Mouse (Mus musculus) left cerebral cortex, postnatal 14 days (tissue): Measurements from ENCODE around the gene Gpr153. TPM values are rescaled to one million over a fixed set of nuclear protein-coding genes. Genes with fewer than 3 reads are reported as not detected.

Experiments
- DNase-seq, 2 experiments: peaks; one replicate each; pipeline ENCODE4 v3.0.0; 2021 to 2022; ENCODE audit warnings: low spot score in 2 of 2, mixed read lengths in 1 of 2
- intact Hi-C: fragments of 180-260 bp; cut with DNase I; formaldehyde crosslinking; loops from one replicate; pipeline ENCODE4 v1.15.1; 2025
- total RNA-seq, 2 experiments: library from RNA; stranded (reverse); gene quantifications; 2 replicates each; pipeline ENCODE4 v1.2.3; 2021

Gene Gpr153
- total RNA-seq, 2 experiments from 2014 or later: 31.2 to 31.6 TPM

GRCm38 (mm10) chr4:152263089-152263488 lies 10.9 kb upstream of the Gpr153 start:
- intact Hi-C loops: loop anchor here (5.0 kb wide), 1 partner anchor 36 kb away; no protein-coding TSS in a partner anchor
- DNase-seq: no peak

DNA sequence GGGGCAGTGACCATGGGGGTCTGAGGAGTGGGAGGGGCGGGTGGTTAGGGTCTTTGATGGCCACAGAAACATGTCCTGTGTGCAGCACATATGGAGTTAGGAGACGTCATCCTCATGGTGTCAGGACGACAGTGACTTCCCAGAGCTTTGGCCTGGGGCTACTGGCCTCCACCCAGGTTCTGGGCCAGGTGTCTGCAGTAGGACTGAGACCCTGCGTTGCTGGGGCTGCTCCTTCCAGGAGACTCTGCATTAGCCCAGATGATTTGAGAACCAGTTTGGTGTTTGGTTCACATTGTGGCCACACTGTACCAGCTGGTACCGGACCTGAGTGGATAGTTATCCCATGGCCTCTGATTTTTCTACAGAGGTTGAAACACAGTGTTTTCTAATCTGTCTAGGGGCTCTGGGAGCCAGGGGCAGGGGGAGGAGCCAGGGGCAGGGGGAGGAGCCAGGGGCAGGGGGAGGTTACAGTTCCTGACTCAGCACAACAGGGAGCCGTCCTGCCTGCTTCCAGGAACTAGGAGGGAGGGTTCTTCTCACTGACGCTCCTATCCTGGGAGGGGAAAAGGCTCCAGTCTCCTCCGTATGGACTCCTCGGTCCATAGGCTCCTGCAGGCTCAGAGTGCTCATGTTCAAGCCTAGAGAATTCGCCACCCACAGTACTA lies 10.4 kb upstream of the Gpr153 start:
- intact Hi-C loops: loop anchor here (5.0 kb wide), 1 partner anchor 36 kb away; no protein-coding TSS in a partner anchor
- DNase-seq: no peak

- intact Hi-C loops: loop anchor here (5.0 kb wide), 1 partner anchor 37 kb away; no protein-coding TSS in a partner anchor
- DNase-seq: no peak
These were observed 9.9 kb upstream of the Gpr153 start for GRCm38 (mm10) chr4:152264177-152264530.

DNA sequence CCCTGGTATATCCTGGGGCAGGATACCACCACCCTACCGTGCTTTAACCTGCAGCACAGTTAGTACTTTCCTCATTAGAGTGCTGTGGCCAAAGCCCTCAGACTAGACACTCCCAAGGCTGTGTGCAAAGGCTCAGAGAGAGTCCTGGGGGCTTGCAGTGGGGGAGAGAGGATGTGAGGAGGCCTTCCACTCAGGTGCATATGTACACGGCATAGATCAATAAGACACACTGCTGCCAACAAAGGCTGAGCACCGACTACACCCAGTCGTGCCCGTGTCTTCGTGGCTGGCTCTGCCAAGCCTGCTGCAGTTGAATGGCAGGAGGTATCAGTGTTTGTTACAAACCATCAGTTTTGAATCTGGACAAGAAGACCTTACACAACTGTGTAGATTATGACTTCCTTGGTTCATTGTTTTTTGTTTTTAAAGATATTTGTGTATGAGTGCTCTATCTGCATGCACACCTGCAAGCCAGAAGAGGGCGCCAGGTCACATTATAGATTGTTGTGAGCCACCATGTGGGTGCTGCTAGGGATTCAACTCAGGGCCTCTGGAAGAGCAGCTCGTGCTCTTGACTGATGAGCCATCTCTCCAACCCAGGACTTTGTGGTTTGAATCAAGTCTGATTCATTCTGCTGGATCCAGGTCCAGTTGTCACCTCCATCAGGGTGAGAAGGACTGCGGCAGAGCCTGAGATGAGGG lies 9.0 kb upstream of the Gpr153 start:
- intact Hi-C loops: loop anchor here (5.0 kb wide), 1 partner anchor 38 kb away; no protein-coding TSS in a partner anchor
- no peak for DNase-seq

- DNase-seq: no peak
- intact Hi-C loops: no loop called here
These were observed 8.2 kb upstream of the Gpr153 start for GRCm38 (mm10) chr4:152265791-152266190.

- intact Hi-C loops: no loop called here
- peak; percentile 57 to 61 for DNase-seq
These were observed 7.7 kb upstream of the Gpr153 start for GRCm38 (mm10) chr4:152266236-152266895.

GRCm38 (mm10) chr4:152267748-152268369 lies 6.2 kb upstream of the Gpr153 start:
- no peak for DNase-seq
- intact Hi-C loops: no loop called here

GRCm38 (mm10) chr4:152269967-152270366 lies 4.1 kb upstream of the Gpr153 start:
- intact Hi-C loops: no loop called here
- DNase-seq: no peak

DNA sequence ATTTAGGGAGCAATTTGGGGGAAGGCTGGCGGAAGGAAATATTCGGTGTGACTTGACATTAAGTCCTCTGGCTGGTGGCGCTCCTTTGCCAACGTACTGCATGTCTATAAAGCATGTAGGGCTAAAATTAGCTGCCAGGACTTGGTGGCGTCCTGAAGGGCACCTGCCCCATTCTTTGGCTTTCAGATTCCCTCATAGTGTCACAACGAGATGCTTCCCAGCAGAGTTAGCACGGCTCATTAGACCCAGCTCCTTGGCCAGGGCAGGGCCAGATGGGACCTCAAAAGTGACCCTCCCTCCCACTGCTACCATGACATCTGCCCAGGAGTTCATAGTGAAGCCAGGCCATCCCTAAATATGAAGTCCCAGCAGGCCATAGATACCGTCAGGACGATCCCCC lies 3.4 kb upstream of the Gpr153 start:
- intact Hi-C loops: no loop called here
- no peak for DNase-seq

GRCm38 (mm10) chr4:152271334-152271733 lies 2.7 kb upstream of the Gpr153 start:
- intact Hi-C loops: no loop called here
- no peak for DNase-seq

DNA sequence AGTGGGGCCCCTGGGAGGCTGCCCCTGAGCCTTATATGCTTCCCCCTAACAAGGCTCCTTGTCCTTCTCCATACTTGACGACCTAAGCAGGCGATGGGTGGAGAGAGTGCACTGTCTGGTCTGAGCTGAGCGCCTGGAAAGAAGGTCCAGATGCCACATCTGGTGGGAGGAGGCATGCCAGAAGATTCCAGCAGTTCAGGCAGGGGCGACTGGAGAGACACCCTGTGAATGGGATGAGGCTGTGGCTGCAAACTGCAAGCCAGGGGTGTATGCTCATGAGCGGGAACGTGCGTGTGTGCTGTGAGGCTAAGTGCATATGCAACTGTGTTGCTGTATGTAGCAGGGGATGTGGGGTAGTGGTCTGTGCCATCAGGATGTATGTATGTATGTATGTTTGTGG lies 2.0 kb upstream of the Gpr153 start:
- intact Hi-C loops: no loop called here

GRCm38 (mm10) chr4:152272449-152273049 lies 1.5 kb upstream of the Gpr153 start:
- DNase-seq: no peak
- intact Hi-C loops: no loop called here

More for the DNA sequence above, 2.0 kb upstream of the Gpr153 start:
- no peak for DNase-seq

GRCm38 (mm10) chr4:152273191-152273590 lies 841 bp upstream of the Gpr153 start:
- DNase-seq: no peak
- intact Hi-C loops: no loop called here

DNA sequence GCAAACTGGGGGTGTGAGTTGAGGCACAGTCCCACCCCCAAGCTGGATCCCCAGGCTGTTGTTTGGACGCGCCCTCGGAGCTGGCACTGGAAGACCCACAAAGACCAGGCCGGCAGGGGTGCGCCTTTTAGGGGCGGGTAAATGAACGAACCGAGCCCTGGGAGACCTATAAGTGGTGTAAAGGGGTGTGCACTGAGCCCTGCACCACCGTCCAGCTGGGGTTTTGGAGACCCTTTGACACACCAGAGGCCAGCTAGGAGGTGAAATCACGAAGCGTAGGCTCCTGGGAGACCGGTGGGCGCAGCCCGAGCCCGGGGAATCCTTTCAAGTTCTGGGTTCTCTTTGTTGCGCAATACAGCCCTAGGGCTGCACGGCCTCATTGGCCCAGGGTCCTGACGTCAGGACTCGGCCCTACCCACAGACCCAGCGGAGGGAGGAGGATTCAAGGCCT lies 674 bp downstream of the Gpr153 start:
- no peak for DNase-seq
- intact Hi-C loops: no loop called here

DNA sequence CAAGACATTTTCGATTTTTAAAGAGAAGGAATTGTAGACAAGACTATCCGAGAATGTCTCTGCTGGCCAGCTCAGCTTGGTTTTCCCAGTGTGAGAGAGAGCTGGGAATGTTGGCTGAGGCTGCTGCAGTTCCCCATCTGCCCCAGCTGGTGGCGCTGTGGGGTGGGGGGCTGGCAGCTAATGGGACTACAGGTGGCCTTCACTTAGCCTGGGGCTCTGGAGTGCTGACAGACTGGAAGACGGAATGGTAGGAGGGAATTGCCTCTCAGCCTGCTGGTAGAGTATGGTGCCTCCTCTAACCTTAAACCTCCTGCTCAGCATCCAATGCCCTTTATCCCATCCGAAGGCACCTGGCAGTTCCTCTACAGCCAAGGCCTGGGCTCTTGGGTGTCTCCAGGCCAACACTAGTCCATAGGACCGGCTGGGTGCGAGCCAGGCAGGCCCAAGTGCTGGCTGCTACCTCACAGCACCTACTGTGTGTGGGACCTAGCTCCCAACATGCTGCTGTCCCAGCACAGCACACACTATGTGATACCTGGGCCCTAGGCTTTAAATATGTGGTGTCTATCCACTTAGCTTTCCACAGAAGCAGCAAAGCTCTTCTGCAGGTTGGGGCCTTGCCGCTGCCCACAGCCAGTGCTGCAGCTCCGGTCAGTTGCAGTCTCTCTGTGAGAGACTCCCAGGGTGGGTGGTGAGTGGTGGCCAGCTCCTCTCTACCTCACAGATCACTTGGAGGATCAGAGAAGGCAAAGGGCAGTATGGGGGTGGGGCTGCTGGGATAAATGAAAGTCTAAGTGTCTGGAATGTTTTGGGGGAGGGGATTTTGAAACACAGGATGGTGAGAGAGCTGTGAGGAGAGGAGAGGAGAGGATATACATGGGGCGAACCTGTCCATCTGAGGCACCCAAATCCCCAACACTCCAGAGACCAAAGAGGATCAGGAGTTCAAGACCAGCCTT lies 2.6 kb downstream of the Gpr153 start:
- DNase-seq: no peak
- intact Hi-C loops: no loop called here

DNA sequence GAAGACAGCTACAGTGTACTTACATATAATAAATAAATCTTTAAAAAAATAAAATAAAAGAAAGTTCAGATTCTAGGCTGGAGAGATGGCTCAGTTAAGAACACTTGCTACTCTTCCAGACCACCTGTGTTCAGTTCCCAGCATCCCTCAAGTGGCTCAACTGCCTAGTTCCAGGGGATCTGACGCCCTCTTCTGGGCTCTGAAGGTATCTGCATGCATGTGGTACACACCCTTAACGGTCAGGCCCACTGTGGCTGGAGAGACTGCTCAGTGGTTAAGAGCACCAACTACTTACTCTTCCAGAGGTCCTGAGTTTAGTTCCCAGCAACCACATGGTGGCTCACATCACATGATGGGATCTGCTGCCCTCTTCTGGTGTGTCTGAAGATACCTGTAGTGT lies 3.9 kb downstream of the Gpr153 start:
- intact Hi-C loops: no loop called here

GRCm38 (mm10) chr4:152278986-152279385 lies 5.0 kb downstream of the Gpr153 start:
- peak in 1 of 2 experiments; percentile 37 for DNase-seq
- intact Hi-C loops: no loop called here

More for the DNA sequence above, 3.9 kb downstream of the Gpr153 start:
- no peak for DNase-seq

- intact Hi-C loops: no loop called here
- DNase-seq: no peak
These were observed 7.6 kb downstream of the Gpr153 start for GRCm38 (mm10) chr4:152281601-152282000.
